Mouse (Mus musculus) cerebellum, adult 11 months (tissue): ENCODE data around the gene Ptgds.

Experiments used
- DNase-seq: peaks from one replicate; pipeline ENCODE4 v3.0.0; 2022

Ptgds gene

DNA sequence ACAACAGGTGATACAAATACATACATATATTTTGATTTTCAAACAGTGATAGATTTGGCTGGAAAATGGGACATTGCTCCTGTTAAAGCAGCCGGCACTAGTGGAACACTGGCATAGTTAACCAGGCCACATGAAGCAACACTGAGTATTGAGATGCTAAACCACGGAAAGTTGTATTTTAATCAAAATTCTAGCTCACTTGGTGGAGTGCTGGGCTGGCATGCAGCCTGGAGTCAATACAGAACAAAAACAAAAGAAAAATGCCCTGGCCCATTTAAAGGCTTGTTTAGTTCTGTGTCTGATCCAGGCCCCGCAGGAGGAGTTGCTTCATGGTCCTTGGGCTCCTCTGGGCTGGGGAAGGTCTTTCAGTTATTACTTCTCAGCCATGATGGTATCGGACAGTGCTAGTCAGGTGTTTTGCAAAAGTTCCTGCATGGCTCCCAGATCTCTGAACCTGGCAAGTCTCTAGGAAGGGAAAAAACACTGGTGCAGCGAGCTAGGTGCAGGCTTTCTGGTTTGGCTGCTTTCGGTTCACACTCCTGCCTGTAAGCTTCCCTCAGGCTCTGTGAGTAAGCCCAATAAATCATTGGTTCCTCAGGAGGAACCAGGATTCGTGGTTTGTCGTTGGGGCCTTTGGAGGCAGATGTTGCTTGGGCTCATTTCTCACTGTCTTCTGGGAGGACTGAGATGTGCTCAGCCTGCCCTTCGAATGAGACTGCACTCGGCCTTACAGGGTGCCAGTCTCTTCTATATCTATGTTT lies 9.9 kb upstream of the Ptgds start:
- no peak for DNase-seq

DNA sequence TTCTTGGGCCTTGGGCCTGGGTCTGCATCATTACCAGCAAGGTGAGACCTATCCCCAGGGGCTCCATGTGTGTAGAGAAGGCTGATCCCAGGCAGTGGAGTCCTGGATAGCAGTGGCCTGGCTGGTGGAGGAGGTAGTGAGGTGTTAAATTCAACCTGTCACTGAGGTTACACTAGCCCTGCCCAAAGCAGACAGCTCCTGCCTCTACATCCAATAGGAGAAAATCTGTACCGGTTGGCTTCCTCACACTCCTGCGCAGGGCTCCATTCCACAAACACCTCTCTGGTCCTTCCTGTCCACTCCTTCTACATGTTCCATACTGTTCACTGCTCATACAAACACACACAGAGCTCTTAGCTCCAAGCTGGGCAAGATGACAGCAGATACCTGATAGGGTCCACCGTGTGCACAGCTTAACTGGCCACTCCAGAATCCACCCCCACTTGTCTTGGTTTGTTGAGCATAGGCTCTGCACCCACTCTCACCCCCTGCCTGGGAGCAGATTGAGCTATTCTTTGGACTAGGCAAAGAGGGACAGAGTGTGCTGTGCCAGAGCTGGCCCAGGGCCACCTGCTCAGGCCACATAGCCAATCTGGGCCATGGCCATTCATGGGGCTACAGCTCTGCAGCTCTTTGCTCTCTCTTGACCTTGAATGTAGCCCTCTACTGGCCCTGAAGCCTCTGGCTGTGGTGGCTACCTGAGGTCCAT lies 8.3 kb upstream of the Ptgds start:
- DNase-seq = peak; percentile 96

DNA sequence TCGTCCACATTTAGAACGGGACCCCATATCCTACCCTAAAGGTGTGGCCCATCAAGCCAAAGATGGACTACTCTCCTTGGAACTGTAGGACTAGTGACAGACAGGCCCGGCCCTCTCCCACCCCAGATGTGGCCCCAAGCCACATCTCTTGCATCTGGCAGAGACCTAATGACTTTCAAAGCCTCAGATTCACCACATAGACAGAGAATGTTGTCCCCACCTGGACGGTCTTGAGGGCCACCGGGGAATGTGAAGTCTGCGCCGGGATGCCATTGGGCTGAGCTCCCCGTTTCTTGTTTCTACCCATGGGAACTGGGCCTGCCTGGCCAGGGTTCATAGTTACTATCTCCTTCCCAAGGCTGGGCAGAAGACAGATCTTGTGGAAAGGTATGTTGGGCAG lies 7.7 kb upstream of the Ptgds start:
- DNase-seq = no peak

DNA sequence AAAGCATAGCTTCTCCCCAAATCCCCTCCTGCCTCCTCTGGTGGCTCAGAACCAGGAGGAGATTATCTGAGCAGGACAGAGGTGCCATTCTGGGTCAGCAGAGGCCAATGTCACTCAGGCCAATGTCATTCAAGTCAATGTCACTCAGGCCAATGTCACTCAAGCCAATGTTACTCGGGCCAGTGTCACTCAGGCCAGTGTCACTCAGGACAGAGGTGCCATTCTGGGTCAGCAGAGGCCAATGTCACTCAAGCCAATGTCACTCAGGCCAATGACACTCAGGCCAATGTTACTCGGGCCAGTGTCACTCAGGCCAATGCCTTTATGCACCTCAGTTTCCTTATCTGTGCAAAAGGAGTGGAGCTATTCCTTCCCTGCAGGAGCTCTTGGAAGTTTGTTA lies 2.7 kb upstream of the Ptgds start:
- DNase-seq = no peak

DNA sequence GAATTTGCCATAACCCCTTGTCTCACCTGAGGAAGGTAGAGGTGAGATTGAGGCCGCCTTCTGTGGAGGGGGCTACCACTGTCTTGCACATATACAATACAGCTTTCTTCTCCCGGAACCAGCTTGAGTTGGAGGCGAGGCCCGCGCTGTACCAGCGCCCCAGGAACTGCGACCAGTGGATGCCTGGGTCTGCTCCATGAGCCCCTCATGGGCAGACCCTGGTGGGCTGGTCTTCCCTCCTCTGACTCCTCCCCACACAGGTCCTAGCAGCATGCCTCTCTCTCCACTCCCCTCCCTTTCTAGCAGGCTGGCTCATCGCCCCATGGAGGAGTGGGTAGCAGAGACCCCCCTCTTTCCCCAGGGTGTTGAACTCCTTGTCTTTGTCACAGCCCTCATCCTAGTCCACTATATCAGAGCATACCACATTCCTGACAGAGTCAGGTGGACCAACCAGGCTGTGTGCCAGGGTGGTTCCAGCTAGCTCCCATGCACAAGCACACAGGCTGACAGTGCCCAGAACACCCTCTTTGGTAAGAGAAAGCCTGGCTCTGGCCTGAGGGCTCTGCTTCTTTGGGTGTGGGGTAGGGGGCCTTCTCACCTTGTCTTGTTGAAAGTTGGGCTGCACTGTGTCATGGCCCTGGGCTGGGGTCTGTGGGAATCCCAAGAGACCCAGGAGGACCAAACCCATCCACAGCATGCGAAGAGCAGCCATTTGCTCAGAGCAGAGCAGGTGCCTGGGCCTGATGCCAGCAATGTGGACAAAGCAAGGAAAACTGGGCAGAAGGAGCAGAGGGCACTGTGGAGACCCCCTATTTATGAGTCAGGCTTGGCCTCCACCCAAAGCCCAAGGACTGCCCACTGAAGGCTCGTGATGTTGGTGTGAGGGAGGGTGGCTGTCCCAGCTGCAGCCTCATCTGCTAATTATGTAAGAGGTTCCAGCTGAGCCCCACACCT lies 607 bp downstream of the Ptgds start:
- peak; percentile 70 for DNase-seq

DNA sequence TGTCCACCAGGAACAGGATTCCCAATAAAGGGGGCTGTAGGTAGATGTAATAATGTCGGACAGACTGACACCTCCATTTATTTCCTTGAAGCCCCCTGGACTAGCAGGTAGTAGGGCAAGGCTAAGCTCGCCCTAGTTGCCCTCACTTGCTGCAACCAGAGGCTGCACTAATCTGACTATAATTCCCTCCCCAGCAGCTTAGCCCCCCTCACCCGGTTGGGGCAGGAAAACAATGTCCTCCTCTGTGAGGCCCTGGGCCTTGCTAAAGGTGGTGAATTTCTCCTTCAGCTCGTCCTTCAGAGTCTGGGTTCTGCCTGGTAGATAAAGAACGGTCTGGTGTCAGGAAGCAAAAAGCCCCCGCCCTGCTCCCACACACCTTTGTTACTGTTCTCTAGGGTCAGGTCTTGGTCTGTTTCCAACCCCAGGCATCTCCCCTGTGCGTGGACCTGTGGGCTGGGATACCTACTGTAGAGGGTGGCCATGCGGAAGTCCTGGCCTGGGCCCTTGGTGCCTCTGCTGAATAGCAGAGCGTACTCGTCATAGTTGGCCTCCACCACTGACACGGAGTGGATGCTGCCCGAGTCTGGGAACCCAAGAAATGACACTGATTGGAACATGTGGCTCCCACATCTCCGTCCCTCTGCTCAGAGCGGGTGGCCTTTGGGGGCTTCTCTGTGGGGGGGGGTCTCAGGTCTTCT lies 2.1 kb downstream of the Ptgds start:
- no peak for DNase-seq

DNA sequence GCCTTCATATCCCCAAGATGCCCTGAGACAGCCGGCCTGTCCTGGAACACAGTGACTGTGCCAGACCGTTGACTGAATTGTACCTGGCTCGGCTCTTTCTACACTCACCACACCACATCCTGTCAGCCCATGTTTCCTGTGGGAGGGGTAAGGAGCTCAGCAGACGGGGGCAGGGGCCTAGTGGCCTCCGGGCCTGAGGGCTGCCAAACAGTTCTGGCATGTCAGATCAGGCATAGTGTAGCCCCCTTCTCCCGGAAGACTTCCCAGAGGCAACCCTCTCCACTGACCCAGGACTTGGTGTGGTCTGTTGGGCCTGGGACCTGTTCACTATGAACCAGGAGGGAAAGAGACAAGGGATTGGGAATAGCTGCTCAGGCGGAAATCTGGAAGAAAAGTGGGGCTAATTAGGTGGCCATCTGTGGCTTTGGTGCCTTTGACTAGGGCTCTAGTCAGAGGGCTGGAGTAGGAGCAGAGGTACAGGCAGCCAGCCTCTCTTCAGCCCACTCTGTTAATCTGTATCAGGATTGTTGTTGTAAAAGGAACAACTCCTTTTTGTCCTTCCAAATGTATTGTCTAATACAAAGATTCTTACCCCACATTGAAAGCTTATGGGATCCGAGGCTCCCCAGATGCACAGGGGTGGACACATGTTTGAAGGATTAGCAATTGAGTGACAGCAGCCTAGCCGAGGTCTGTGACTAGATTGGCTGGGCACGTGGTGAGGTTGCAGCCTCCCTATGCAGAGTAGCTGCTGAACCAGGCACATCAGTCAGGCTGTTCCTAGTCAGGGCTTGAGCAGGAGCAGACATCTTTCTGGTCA lies 3.8 kb downstream of the Ptgds start:
- DNase-seq = no peak

DNA sequence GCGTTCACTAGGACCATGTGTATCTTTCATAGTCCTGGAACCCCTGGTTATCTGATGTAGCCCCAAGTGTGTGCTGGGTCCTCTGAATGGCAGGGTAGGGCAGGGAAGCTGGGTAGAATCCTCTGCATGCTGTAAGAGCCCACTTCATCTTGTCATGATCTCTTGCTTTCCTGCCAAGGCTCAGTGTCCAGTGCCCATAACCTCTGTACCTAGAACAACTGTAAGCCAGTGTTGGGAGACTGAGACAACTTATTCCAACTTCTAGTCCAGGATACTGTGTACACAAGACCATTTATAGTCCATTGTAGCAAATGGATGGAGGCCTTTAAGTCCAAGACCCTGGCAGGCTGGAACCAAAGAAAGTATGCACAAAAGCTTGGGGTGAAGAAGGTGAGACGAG lies 4.6 kb downstream of the Ptgds start:
- no peak for DNase-seq

DNA sequence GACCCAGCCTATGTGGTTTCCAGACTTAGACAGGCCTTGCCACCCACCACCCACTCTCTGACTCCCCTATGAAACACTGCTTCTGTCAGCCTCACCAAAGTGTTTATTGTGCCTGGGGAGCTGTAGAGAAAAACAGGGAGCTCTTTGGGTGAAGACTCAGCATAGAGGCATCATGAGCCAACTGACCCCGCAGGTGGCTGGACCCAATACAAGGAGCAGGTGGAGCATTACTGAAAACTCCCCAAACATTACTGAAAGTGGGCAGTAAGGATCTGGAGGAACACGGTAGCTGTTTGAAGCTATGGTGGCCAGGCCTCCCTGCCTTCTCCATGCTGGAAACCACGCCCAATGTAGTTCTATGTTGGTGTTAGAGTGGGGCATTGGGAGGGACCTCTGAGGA lies 6.2 kb downstream of the Ptgds start:
- no peak for DNase-seq

DNA sequence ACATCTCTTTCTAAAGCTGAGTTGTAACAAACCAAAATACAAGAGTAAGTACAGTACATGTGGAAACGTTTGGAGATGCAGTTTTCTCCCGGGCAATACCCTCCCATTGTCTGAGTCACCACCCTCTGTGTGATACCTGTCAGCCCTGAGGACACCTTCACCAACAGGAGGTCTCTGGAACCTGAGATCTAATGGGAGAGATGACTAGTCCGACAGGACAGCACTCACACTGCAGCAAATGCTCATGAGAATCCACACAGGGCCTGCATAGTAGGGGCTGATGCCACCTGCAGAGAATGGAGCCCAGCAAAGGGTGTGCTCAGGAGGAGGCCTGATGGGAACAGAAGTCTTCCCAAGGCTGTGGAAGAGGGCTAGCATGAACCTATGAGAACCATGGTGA lies 8.4 kb downstream of the Ptgds start:
- DNase-seq = no peak

DNA sequence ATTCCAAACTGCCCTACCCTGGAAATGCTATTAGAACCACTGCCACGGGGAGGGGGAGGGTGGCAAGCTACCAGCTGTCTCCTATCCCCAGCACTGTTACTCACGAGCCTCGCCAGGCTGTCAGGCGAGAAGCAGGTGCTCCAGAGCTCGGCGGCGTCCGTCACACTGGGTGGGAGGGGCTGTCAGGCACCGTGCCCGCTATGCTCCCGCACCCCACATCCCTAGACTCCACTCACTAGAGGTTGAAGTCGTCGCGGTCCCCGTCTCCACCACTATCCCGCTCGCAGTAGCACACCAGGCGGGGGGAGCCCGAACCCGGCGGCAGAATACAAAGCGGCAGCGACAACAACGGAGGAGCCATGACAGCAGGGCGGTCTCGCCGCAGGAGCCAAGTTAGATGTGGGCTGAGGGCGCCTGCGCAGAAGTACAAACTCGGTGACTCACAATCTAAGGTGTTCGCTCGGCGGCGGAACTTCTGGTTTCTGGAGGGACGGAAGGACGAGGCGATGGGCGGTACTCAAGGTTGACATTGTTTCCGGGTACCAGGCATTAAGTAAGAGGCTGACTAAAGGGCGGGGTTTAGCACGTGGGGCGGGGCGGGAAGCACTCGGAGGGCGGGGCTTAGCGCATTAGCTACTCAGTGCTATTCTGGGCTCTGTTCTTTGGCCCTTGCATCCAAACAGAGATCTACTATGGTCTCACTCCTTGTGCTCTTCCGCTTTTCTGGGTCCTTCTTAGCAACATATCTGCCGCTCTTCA lies 9.1 kb downstream of the Ptgds start, which contains the start of gene Paxx:
Paxx (minus strand) TSS at position 544 of the 759 bp plus-strand sequence.
- peak; percentile 93 for DNase-seq

DNA sequence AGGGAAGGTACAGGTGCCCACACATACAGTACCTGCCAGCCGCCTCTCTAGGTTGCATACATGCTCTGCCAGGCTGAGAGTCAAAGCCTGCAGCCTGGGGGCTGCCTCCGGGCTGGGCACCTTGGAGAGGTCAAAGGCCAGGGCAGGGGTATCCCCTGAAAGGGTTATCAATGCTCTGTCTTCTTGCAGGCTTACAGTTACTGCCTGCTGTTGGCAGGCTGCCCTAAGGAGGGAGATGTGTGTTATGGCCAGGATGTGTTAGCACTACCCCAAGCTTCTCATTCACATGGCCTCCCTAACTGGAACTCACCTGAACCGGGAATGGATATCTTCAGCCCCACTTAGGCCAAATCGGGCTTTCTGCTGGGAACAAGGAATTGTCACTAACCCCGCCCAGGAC lies 9.7 kb downstream of the Ptgds start:
- no peak for DNase-seq

DNA sequence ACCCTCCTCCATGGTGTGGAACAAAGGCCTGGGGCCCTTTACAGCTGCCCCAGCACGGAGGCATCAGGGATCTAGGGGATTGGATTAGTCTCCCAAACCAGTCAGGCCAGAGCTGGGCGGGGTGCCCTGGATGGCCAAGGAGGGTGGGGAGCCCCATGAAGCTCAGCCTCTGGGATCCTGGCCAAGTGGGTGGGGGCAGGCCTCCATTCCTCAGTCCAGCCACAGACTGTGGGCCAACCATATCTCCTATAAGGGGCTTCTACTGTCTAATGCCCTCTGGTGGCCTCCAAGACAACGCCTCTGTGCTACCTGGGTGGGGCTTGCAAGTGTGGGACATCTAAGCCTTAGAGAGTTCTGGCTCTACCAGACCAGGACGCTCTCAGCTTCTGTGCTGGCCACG lies 10.9 kb downstream of the Ptgds start:
- DNase-seq = no peak

DNA sequence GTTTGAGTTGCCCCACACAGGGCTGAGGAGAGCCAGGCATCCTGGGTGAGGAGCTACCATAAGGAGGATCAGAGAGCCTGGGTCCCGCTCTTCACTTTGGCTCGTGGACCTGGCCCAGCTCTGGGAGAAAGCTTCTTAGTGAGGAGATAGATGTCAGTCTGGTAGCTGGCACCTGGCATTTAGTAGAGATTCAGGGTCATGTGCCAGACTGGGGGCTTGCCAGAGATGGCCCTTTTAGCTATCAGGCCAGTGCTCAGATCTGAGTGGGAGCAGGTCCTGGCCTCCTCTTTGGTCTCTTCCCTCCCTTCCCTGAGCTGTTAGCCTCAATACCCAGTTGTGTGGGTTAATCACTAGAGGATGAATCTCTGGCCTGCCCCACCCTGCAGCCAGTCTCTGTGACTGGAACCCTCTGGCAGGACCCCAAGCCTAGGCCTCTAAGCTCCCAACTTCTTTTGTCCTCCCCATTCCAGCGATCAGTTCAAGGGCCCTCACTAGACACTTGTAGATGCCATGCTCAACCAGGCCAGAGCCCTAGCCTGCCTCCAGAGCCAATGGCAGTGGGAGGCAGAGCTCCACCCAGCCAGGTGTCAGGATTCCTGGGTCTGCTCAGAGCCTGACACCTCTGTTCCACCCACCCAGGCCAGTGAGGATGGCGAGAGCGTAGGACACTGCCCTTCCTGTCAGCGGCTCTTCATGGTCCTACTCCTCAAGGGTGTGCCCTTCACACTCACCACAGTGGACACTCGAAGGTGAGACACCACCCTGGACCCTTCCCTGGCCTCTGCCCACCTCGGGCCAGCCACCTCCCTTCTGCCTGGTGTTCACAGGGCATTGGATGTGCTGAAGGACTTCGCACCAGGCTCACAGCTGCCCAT lies 12.6 kb downstream of the Ptgds start:
- DNase-seq = no peak

DNA sequence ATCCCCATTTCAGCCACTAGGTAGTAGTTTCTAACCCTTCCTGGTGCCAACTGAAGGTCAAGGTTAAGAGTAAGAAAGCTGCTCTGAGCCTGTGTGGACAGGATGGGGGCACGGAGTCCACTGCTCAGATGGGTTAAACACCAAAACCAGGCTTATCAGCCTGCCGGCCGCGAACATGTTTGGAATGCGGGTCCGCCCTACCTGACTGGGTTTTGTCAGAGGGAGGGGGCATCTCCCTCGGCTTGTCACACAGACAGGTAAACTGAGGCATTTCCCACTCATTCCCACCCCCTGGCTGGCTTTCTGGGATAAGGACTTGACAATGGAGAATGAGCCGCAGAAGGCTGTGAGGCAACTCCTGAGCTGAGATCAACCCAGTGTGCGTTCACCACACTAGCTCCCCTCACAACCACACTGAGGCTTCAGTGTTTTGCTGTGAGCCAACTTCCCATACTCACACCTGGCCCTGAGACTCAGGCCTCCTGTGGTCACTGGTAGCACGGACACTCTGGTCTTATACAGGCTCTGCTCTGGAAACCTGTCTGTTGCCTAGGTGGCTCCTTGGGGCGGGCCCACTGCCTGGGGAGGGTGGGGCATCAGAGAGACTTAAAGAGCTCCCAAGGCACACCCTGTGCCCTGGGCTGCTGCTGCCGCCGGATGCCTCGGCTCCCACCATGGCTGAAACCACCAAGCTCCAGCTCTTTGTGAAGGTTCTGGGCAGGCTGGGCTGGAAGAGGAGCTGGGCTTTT lies 13.5 kb downstream of the Ptgds start, which contains the start of gene Clic3:
Clic3 (plus strand) TSS at position 634 of the 749 bp plus-strand sequence.
- DNase-seq = no peak

DNA sequence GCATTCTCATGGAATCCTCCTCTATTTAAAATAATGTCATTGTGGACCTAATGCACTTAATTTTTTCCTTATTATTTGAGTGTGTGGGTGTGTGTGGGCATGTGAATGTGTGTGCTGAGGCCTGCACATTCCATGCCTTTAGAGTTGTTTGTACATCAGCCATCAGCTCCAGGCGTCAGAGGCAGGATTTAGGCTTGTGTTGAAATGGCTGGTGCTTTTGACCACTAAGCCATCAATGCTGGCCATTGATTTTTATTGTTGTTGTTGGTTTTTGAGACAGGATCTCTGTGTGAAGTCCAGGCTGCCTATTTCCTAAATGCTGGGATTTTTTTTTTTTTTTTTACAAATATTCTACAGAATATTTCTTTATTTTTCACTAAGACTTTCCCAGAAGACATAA lies 16.9 kb downstream of the Ptgds start:
- DNase-seq = no peak

DNA sequence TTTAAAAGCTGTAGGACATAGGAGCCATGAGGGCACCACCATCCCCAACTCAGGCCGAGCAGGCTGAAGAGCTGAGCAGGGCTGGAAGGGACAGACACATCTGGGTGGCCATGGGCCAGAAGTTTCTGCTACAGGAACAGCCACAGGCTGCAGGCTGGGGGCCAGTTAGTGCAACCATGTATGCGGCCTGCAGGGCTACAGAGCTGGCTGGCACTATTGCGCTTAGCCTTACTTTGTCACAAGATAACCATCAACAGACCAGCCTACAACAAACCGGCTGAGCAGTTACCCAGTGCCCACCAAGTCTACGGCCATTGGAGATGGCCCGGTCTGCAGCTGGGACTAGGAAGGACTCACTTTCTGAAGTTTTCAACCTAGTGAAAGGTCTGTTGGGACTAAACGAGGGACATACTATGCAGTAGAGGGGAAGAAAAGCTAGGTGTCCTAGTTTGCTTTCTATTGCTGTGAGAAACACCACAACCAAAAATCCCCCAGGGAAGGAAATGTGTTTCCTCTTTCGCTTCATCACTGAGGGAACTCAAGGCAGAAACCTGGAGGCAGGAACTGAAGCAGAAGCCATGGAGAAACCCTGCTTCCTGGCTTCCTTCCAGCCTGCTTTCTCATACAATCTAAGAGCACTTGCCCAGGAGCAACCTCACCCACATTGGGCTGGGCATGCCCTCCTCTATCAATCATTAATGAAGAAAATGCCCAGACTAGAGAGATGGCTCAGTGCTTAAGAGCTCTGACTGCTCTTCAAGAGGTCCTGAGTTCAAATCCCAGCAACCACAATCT lies 18.8 kb downstream of the Ptgds start:
- no peak for DNase-seq

DNA sequence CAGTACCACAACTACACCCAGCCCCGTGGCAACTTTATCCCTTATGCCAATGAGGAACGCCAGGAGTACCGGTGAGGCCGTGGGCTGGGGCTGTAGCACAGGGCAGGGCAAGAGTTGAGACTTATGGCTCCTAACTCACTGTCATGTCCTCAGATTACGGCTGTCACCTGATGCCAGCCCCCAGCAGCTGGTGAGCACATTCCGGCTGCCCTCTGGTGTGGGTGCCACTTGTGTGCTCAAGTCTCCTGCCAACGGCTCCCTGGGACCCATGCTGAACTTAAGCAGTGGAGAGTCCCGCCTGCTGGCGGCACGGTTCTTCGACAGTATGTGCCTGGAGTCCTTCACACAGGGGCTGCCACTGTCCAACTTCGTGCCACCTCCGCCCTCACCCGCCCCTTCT lies 27.2 kb downstream of the Ptgds start:
- no peak for DNase-seq
